Mouse (Mus musculus) frontal cortex, adult 2 months (tissue): Measurements from ENCODE around the gene Tet1. TPM values are rescaled to one million over a fixed set of nuclear protein-coding genes. Genes with fewer than 3 reads are reported as not detected.

Experiments
- DNase-seq, 2 experiments: peaks; one replicate each; pipeline ENCODE4 v3.0.0; 2022; ENCODE audit warnings: low spot score in 1 of 2; ENCODE audit errors: extremely low spot score in 1 of 2
- polyA plus RNA-seq: library from polyadenylated mRNA; depleted of rRNA; stranded (reverse); fragments of >200 nt; gene quantifications from 2 replicates; pipeline ENCODE4 v1.2.3, GENCODE M21; 2012

Gene Tet1
- polyA plus RNA-seq, 1 experiment = 4.3 TPM

DNA sequence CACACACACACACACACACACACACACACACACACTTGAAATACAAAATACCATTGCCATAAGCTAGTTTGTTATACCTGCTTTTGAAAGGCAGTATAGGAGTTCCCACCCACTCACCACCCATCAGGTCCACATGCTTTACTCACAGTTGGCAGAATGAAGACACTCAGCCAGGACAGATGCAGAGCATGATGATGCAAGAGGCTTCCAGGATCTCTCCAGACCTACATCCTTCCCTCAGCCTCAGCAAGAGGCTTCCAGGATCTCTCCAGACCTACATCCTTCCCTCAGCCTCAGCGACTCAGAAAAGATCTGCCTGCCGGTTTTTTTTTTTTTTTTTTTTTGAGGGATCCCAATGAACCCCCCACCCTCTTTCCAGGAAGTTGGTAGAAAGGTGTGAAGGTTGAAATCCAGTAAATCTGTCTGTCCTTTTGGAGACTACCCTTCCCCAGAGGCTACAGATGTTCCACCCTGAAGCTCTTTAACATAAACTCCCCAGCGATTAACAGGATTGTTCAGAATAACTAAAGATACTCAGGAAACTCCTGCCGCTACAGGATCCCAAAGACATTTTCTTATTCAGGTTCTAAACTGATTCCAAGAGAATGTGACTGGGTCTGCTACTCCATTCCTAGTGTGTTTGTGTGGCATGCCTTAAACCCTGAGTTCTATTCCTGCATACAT is 16.1 kb downstream of the Tet1 start:
- no peak for DNase-seq

DNA sequence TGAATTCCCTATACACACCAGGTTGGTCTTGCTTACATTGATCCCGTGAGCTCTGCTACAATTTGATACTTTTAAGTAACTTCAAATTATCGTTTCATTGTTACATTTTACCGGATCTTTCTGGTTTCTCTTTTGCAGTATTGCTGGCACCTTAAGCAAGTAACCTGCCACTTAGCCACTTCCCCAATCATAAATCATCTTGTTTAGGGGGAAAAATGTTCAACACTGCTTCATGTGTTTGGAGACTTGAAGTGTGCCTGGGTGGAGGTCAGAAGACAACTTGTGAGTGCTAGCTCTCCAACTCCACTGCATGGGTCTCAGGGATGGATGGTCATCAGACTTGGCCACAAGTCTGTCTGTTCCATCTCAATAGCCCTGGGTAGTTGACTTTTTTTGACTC is 17.8 kb downstream of the Tet1 start:
- no peak for DNase-seq

DNA sequence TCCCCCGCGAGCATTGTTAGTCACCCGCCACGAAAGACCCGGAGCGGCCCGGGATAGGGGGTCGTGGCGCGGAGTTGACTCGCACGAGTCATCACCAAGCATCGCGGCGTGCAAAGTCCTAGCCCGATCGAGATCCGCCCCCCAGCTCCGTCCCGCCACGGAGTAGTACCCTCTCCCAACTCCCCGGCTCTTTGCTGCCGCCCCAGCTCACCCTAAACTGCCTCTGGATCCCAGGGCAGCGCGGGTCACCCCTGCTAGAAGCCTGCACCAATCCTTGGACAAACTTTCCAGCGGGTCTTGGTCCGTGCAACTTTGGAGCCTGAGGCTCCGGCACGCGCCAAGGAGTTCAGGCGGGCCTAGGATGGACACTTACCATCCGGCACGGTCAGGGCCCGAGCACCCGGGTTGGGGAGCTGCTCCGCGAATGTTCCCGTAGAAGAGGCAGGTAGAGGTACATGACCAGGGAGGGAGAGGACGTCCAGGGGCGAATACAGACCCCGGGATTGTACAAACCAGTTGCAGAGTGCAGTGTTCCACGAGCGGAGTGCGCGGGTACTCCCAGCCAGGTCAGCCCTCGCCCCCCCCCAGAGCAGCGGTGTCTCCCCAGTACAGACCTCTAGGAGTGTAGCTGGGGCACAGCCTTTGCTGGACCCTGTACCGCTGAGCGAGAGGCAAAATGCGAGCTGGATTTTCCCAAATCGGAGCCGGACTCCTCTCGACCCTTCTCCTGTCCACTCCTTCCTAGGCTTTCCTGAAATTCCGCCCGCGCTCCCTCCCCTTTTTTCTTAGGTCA is 21.8 kb downstream of the Tet1 start:
- DNase-seq = no peak

DNA sequence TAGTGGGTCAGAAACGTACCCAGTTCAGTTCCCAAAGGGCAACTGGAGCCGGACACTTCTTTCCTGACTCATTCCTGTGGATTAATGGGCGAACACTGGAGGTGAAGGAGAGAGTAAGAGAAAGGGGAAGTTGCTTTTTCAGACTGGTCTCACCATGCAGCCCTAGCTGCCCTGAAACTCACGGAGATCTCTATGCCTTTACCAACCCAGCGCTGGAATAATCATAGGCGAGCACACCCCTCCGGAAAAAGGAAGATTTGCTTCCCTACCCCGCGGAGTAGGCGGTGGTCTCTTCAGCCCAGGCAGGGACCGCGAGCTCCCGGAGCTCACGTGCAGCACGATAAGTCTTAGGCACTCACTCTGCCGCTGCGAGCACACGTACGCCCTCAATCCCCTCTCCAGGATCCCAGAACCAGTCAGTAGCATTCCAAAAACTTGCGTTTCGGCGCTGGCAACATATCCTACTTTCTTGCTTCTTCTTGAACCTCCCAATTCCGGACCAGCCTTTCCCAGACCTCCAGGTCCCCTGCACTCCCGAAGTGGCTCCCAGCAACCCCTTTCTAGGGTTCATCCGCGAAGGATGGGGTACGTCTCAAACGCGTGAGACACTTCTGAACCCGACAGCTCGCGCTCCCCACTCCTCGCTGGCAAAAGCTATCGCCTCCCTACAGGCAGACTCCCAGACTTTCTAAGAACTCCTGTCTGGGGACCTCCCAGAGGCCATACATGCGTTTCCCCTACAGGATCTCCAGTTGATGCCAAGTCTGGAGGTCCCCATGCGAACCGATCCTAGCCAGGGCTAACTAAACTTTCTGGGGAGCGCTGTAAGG is 22.6 kb downstream of the Tet1 start:
- DNase-seq = no peak

DNA sequence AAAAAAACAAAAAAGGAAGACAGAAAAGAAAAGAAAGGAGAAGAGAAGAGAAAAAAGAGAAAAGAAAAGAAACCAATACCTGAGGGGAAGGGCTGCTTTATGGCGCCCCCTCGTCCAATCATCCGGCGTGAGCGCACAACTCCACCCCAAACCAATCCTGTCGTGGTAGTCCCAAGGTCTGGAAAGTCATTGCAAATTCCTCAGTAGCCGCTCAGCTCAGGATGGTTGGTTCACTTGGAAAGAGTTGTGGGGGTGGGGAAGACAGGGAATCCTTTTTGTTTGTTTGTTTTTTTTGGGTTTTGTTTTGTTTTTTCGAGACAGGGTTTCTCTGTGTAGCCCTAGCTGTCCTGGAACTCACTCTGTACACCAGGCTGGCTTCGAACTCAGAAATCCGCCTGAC is 23.3 kb downstream of the Tet1 start:
- DNase-seq = no peak

DNA sequence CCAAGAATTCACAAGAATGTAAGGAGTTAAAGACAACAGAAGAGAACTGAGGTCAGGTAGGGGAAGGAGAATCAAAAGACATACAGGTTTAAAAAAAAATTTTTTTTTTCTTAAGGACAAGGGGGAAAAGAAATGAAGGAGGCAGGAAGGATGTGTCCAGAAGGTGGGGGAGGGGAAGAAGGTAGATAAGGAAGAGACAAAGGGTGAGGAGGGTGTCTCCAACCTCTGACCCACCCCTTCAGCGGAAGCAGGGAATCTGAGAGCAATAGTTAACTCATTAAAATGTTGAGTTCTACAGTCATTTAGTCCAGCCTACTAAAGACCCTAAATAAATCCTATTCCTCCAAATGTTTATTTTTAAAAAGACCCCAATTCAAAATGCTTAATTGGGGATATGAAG is 24.3 kb downstream of the Tet1 start:
- DNase-seq = no peak

DNA sequence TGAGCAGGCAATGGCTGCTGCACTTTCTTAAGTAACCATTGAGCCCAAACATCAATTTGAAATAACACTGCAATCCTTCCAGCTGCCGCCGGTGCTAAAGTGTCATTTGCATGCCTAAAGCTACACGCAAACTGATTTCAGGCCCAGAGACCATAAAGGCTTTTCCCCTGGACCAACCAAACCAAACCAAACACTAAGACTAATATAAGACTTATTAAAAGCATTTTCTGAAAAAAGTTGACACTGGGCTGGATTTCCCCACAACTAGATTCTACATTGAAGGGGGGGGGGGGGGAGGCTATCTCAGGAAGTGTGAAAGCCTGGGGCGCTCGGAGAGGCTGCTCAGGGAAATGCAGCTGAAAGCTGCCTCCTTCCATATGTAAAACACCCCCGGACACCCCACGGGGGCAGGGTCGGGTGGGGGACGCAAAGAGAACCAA is 24.8 kb downstream of the Tet1 start:
- DNase-seq = no peak

DNA sequence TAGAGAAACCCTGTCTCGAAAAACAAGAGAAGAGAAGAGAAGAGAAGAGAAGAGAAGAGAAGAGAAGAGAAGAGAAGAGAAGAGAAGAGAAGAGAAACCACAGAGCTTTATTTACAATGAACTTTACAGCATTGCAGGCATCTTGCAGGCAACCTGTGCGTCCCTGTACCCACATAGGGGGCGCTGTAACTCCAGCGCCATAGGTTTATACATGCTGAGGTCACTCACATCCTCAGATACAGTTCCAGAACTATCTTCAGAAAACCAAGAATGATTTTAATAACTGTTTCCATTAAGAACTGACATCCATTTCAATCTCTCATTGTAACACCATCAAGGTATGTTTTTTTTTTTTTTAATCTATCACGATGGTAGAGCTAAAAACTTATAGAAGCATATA is 27.6 kb downstream of the Tet1 start:
- no peak for DNase-seq

DNA sequence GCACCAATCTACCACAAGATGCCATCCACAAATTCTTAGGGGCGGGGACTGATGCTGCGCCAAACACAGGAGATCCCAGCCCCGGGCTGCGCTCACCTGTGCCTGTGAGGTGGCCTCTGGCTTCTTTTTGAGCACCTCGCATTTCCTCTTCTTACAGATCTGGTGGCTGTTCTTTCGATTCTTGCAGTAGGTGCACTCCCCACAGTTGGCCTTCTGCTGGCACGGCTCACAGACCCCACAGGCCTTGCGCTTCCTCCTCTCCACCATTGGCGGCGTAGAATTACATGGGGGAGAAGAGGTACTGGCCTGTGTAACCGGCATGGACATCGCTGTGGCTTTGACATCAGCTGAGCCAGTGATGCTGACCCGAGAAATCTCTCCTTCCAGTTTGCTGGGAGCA is 30.7 kb downstream of the Tet1 start:
- DNase-seq = no peak

DNA sequence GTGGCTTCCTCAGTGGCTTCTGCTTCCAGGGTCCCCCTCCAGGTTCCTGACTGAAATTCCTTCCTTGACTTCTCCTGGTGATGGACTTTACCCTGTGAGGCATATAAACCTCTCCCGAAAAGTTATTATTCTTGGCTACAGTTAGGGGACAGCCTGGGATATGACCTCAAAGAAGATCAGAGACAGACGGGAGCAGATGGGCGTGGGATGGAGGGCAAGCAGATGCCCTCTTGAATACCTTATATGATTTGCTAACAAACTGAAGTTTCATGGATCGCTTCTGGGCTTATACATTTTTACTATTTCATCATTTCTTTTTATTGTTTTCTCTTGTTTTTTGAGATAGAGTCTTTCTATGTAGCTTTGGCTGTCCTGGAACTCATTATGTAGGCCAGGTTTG is 33.2 kb downstream of the Tet1 start:
- DNase-seq = no peak

DNA sequence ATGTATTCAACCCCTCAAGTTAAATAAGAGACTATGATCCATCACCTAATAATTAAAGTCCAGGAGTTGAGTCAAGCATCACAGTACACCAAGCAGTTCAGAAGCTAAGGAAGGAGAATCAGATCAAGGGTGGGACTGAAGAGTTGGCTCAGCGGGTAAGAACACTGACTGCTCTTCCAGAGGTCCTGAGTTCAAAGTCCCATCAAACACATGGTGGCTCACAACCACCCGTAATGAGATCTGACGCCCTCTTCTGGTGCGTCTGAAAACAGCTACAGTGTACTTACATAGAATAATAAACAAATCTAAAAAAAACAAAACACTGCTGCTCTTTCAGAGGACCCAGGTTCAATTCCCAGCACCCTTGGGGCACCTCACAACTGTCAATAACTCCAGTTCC is 34.0 kb downstream of the Tet1 start:
- no peak for DNase-seq

DNA sequence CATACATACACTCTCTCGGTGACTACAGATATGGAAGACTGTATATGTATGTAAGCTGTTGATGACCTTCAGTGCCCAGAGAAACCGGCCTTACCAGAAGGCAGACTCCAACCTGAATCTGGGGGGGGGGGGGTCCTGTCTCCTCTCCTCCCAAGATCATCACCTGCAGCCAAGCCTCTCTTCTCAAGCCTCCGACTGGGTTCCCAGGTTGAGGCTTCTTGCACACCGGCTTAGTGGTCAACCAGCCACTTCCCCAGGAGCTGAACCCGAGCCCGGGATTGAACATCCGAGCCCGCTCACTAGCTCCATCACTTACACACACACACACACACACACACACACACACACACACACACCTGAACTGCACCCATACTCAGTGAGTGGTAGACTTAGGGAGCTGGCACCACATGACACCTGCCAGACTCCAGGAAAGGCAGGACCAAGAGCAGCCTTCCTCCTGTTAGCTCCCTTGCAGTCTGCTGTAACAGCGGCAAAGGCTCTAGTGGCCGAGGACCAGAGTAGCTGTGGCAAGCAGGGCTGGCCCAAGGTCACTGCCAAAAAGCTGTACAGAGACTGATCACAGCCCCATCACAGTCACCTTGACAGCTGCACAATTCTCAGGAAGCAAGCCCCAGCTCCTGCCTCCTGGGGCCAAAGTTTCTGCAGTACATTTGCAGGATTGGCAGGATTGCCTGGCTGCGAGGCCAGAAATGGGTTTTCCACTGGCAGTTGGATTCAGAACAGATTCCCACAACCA is 42.6 kb downstream of the Tet1 start:
- no peak for DNase-seq

DNA sequence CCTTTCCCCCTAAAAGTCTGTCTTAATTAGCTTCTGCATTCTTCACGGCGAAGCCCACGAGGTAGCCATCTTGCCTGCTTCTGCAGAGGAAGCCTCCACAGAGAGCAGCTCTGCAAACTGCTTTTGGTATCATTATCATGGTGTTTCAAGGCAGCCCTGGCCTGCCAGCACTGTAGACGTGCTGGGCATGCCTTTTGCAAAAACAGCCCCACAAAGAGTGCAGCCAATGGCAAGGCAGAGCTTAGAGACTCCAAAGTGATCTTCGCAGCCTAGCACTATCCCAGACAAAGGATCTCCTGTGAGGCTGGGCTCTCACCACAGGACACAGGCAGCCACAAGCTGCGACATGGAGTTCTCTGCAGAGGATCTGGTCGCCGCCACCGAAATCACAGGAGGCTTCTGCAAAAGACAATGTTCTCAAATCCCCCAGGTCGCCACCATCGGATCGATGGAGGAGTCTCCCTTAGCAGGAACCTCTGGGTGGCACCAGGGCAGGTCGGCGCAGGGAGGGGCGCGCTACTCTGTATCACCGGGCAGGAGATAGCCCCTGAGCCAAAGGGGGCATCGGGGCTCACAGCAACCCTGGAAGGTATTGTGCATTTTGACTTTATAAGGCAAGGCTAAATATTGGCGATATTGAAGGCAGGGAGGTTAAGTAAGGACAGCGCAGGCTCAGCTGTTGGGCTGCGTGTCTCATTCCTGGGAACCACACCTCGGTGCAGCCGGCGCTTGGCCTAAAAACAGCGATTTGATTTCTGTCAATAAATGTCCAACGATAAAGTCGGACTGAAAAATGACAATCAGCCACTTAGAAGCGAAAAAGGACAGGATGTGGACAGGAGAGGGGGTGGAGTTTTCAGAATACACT is 43.4 kb downstream of the Tet1 start:
- peak; percentile 88 for DNase-seq

DNA sequence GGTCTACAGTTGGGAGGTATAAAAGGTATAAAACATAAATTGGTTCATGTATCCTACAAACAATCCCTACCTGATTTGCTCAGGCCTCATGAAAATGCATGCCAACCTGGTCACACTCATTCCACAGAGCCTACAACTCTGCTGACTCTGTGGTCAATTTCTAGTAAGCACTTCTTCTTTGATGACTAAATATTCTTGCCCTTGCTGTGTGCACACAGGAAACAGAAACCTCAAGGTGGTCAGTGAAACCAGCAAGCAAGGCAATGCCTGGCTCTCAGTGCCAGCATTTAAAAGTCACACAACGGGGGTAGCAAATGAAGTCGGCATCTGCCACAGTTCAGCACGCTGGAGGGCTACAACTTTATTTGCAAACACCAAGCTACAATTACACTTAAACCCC is 45.2 kb downstream of the Tet1 start:
- no peak for DNase-seq

DNA sequence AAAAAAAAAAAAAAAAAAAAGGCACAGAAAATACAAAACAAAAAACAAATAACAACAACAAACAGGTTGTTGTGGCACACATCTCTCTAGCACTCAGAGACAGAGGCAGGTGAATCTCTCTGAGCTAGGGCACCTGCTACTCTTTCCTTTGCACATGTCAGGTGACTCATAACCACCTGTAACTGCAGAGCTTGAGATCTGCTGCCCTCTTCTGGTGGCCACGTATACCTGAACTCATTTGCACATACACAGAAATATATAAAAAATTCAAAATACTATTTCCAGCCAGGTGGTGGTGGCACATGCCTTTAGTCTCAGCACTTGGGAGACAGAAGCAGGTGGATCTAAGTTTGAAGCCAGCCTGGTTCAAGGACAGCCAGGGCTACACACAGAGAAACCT is 46.4 kb downstream of the Tet1 start:
- DNase-seq = no peak

DNA sequence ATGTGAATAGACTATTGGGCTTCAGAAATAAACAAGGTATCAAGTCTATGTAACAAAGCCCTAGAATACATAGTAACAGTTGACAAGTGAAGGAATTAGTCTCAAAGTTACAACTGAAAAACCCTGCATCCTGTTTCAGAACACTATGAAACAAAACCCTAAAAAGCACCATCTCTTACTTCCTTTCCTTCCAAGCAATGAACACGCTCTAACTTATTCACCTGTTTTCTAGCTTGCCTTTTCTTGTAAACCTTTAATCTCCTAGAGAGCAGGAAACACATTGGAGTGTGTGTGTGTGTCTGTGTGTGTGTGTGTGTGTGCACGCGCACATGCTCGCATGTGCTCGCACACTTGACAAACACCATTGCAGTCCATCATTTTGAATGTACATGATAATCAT is 49.8 kb downstream of the Tet1 start:
- DNase-seq = no peak

DNA sequence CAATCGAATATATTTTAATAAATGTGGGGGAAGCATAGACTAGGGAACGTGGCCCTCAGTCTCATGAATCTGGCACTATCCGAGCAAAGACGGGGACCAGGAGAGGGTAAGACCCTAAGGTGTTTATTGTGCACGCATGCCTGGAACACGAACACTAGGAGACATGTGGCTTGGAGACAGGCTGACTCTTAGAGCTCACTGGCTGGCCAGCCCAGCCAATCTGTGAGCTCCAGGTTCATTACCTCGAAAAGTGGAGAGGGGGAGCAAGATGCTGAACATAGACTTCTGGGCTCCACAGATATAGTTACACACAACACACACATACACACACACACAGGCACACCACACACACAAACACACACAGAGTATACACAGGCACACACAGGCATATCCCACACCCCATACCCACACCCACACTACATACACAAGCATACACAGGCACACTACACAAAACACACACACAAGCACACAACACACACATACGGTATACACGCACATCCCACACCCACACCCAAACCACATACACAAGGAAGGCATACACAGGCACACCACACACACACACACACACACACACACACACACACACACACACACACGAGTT is 52.0 kb downstream of the Tet1 start:
- DNase-seq = no peak

DNA sequence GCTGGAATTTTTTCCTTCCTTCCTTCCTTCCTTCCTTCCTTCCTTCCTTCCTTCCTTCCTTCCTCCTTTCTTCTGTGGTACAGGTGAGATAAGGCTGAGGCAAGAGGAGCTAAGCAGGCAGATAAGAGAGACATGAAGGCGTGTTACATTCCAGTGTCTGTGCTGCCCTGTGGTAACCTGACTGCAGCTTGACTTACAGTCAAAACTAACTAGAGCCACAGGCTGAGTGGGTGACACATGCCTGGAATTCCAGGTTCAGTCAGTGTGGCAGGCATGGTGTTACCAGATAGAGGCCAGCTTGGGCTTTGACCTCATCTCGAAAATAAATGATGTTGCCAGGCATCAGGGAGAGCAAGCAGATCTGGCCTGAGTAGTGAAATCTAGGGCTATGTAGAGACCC is 53.8 kb downstream of the Tet1 start:
- no peak for DNase-seq

DNA sequence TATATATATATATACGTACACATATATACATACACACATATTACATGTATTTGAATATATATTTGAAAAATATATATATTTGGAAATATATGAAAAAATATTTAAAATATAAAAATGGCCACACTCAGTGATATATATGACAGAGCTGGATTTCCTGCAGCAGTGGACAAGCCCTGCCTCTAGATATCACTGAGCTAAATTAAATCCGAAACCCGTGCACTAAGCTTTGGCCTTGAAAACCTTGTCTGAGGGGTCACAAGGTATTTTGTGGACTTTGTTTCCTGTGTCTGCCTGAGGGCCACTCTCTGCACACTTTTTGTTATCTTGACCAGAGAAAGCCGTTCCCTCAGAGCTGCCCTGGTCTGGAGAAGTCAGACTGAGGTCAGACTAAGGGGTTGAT is 54.2 kb downstream of the Tet1 start:
- DNase-seq = no peak
